Mouse (Mus musculus) stomach, postnatal 0 days (tissue): ENCODE measurements around the gene Rmdn3.

Source experiments
- CTCF ChIP-seq: IDR thresholded peaks from 2 replicates; pipeline ENCODE4 v1.5.1; 2016; ENCODE audit warnings: antibody characterized with exemption, low read depth, mild to moderate bottlenecking, moderate library complexity
- EP300 ChIP-seq: optimal IDR thresholded peaks from 2 replicates; pipeline ENCODE3; 2016; ENCODE audit warnings: antibody characterized with exemption

DNA sequence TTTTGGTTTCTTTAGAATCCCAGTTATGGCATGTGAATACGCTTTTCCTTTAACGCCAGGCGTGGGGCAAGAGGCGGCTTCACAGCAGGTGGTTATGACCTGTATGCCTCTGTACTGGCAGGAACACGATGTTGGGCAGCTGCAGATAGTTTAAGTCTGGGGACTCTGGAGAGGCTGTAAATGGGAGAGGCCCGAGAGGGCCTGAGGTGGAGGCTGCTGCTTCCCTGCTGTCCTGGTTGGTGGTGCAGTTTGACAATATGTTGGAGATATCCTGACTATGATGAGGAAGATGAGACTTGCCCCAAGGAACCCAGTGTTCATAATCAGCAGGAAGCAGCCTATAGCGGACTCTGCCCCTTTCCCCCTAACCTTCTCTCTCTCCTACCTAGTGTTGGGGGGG is 26.1 kb upstream of the Rmdn3 start:
- TF ChIP-seq EP300, result no peak
- no peak for TF ChIP-seq CTCF
